Mouse (Mus musculus) liver, embryonic 14.5 days (tissue): ENCODE measurements around the gene Fgfr2. TPM values are rescaled to one million over a fixed set of nuclear protein-coding genes. Genes with fewer than 3 reads are reported as not detected.

Experiments used
- ATAC-seq: fragments of 200-750 bp; cut with Nextera tagmentation; 2 replicates; pipeline ENCODE4 v1.8.0; 2017; ENCODE audit warnings: moderate number of reproducible peaks, mild to moderate bottlenecking, moderate library complexity; ENCODE audit not compliant: insufficient read depth
- DNase-seq, 3 experiments: peaks; one replicate each; pipeline ENCODE4 v3.0.0-alpha.2; 2012 to 2013; ENCODE audit warnings: low read depth in 3 of 3, low spot score in 3 of 3
- H3K27ac ChIP-seq: fragments of 300-500 bp; sonication (generic); 2 replicates; pipeline ENCODE4 v1.5.1; 2014; ENCODE audit warnings: moderate library complexity, mild to moderate bottlenecking, control low read depth, inconsistent platforms
- H3K27me3 ChIP-seq: fragments of 300-500 bp; sonication (generic); 2 replicates; pipeline ENCODE4 v1.6.1; 2014; ENCODE audit warnings: mild to moderate bottlenecking, low read length, moderate library complexity; ENCODE audit not compliant: control insufficient read depth, insufficient read depth
- H3K36me3 ChIP-seq: fragments of 300-500 bp; sonication (generic); replicated peaks from 2 replicates; pipeline ENCODE4 v1.6.1; 2014; ENCODE audit warnings: low read depth; ENCODE audit not compliant: control insufficient read depth, insufficient read depth
- H3K4me1 ChIP-seq, 2 experiments: fragments of 200-500 bp in 1 of 2; fragments of 300-500 bp in 1 of 2; sonication (generic) in 1 of 2; replicated peaks; 2 replicates each; pipeline ENCODE4 v1.6.1; 2012 to 2014; ENCODE audit warnings: antibody characterized with exemption in 1 of 2, inconsistent platforms in 1 of 2, low read length in 1 of 2; ENCODE audit not compliant: control insufficient read depth in 2 of 2, insufficient read depth in 2 of 2
- H3K4me2 ChIP-seq: fragments of 300-500 bp; sonication (generic); 2 replicates; pipeline ENCODE4 v1.6.1; 2014; ENCODE audit warnings: low read depth, mild to moderate bottlenecking, control low read depth, moderate library complexity
- H3K4me3 ChIP-seq, 2 experiments: fragments of 200-500 bp in 1 of 2; fragments of 300-500 bp in 1 of 2; sonication (generic) in 1 of 2; 2 replicates each; pipeline ENCODE4 v1.5.1; 2012 to 2014; ENCODE audit warnings: low read depth in 2 of 2, low read length in 2 of 2, mild to moderate bottlenecking in 2 of 2, control low read depth in 1 of 2, inconsistent platforms in 1 of 2, moderate library complexity in 1 of 2; ENCODE audit not compliant: insufficient read depth in 1 of 2
- H3K9ac ChIP-seq: fragments of 300-500 bp; sonication (generic); replicated peaks from 2 replicates; pipeline ENCODE4 v1.6.1; 2014; ENCODE audit warnings: mild to moderate bottlenecking, control low read depth, moderate library complexity
- H3K9me3 ChIP-seq: fragments of 300-500 bp; sonication (generic); 2 replicates; pipeline ENCODE4 v1.6.1; 2016; ENCODE audit warnings: low read length, mixed read lengths; ENCODE audit not compliant: control insufficient read depth
- CTCF ChIP-seq: IDR thresholded peaks from 2 replicates; pipeline ENCODE4 v1.5.1; 2016; ENCODE audit warnings: antibody characterized with exemption, low read depth, control low read depth
- EP300 ChIP-seq: IDR thresholded peaks from 2 replicates; pipeline ENCODE4 v1.6.1; 2016; ENCODE audit warnings: antibody characterized with exemption, low read depth
- WGBS: fragments of 180-500 bp; shearing (Covaris S2); extraction: QIAGEN DNeasy Blood & Tissue Kit; methylation state at CpG from one replicate; pipeline ENCODE4 v1.1.7; 2014; ENCODE audit not compliant: insufficient replicate concordance; 5-methylcytosine and 5-hydroxymethylcytosine counted together
- polyA plus RNA-seq, 2 experiments: library from polyadenylated mRNA; depleted of rRNA in 1 of 2; stranded (reverse) in 1 of 2; unstranded in 1 of 2; fragments of >200 nt; fragmentation: Nextera tagmentation in 1 of 2; extraction: Ambion mirVana in 1 of 2; gene quantifications; 2 replicates each; pipeline versions ENCODE4 v1.2.1 to v1.2.3; 2012 to 2014

Fgfr2 gene
- polyA plus RNA-seq, 2 experiments: 7.9 to 8.8 TPM

DNA sequence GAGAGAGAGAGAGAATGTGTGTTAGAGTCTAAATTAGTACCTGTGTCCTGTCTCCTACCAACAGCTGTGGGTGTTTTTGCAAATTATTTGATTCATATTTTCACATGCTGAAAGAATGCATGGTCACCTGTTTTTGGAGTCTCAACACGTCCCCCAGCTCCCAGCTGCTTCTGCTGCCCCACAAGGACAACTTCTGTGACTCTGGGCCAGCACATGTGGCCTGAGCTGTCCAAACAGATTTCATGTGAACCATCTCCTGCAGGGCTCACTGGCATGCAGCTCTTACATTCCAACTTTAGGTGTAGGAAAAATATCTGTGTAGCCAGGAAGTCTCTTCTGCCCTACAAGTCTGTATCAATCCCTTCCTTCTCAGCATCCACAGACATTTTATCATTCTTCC, 2494.5 kb downstream of the Fgfr2 start:
- 0 out of 4 replicates have a peak, but pooled peaks cover 0 to 3% of the 10 kb centered on the region in 2 experiments for H3K4me1 ChIP-seq
- no peaks in the 10 kb centered on the region for H3K27me3 ChIP-seq
- H3K9me3 ChIP-seq: no peaks in the 10 kb centered on the region
- TF ChIP-seq EP300 (no peak), CTCF (no peak)
- H3K27ac ChIP-seq: no peak overlapping the region
- H3K9ac ChIP-seq: no peak overlapping the region
- DNase-seq: no peak
- ATAC-seq: no peak
- WGBS: 35% methylated on average over 1 of the region's 1 CpGs
- H3K36me3 ChIP-seq: no peaks in the 10 kb centered on the region
- no peak overlapping the region for H3K4me3 ChIP-seq
- no peak overlapping the region for H3K4me2 ChIP-seq

DNA sequence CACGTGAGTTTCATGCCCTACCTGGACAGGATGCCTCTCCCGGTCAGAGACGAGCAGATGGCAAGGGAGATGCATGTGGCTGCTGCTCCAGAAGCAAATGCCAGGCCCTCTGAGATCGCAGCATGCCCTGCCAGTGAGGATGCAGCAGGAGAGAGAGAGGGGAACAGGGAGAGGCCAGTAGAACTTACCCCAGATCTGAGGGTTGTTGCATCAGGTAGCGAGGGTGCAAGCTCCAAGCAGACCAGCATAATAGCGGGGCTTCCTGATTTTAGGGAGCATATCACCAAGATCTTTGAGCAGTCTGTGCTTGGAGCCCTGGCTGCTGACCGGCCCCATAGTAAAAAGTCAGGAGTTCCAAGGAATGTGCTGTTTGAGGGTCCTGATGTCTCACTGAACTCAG, 2497.8 kb downstream of the Fgfr2 start:
- TF ChIP-seq CTCF (no peak), EP300 (no peak)
- no peaks in the 10 kb centered on the region for H3K4me1 ChIP-seq
- H3K9me3 ChIP-seq: no peaks in the 10 kb centered on the region
- no peak overlapping the region for H3K9ac ChIP-seq
- H3K27ac ChIP-seq: no peak overlapping the region
- no peak overlapping the region for H3K4me3 ChIP-seq
- ATAC-seq (no peak), DNase-seq (no peak)
- H3K27me3 ChIP-seq: no peaks in the 10 kb centered on the region
- no peak overlapping the region for H3K4me2 ChIP-seq
- H3K36me3 ChIP-seq: no peaks in the 10 kb centered on the region
- 54% methylated on average over 7 of the region's 7 CpGs for WGBS

DNA sequence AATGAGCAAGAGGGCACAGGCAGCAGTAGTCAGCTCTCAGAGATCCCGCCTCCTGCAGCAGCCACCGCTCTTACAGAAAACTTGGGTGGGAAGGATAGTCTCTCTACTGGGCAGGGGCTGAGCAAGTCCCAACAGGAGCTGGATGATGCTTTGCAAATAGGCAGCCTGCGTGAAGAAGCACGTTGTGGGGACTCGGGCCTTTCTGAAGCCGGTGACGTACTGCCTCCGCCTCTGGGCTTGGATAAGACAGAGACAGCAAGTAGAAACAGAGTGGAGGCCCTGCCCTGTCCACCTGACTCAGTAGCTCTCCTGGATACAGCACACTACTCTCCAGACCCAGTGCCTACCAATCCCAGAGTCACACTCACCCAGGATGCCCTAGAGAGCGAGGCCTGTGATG, 2498.9 kb downstream of the Fgfr2 start:
- Histone ChIP-seq H3K9me3 (no peaks in the 10 kb centered on the region), H3K36me3 (no peaks in the 10 kb centered on the region), H3K4me2 (no peak overlapping the region), H3K27ac (no peak overlapping the region), H3K4me1 (no peaks in the 10 kb centered on the region), H3K27me3 (no peaks in the 10 kb centered on the region), H3K9ac (no peak overlapping the region), H3K4me3 (no peak overlapping the region)
- ATAC-seq (no peak), DNase-seq (no peak)
- no peak for TF ChIP-seq EP300
- TF ChIP-seq CTCF: no peak
- 71% methylated on average over 9 of the region's 9 CpGs for WGBS

DNA sequence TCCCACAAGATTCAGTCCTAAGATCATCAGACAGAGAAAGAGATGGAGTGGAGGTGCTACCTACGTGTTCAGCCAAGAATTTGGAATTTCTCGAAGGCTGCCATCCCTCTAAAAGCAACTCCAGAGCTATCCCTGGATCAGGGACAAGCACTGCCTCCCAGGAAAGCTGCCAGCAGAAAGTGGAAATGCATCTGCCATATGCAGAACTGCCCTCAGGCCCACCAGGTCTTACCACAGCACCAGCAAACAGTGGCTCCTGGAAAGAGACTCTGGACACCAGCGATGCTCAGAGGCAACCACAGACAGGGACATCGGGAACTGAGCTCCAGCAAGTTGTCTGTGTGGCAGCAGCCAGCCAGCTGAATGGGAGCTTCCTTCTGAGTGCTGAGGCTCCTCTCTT, 2500.8 kb downstream of the Fgfr2 start:
- no peak for ATAC-seq
- no peak for TF ChIP-seq CTCF
- TF ChIP-seq EP300: no peak
- Histone ChIP-seq H3K4me1 (no peaks in the 10 kb centered on the region), H3K9me3 (no peaks in the 10 kb centered on the region), H3K27me3 (no peaks in the 10 kb centered on the region), H3K36me3 (no peaks in the 10 kb centered on the region), H3K27ac (no peak overlapping the region), H3K9ac (no peak overlapping the region), H3K4me2 (no peak overlapping the region), H3K4me3 (no peak overlapping the region)
- no peak for DNase-seq
- 64% methylated on average over 4 of the region's 4 CpGs for WGBS

DNA sequence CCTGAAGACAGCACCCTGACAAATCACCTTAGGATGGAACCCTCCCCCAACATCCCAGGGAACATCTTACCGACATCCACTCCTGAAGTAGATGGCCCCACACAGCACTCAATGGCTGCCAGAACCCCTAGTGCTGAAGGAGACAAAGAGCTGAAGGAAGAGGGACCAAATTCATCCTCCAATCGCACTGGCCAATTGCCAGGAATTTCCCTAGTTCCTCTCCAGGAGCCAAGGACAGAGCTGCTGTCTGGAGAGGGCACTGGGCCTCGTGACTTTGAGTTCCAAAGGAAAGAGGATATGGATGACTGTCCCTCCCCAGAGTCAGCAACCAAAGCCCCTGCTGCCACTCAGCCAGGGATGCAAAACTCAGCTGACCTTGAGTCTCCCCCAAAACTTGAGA, 2501.2 kb downstream of the Fgfr2 start:
- Histone ChIP-seq H3K4me2 (no peak overlapping the region), H3K9ac (no peak overlapping the region), H3K36me3 (no peaks in the 10 kb centered on the region), H3K27ac (no peak overlapping the region), H3K27me3 (no peaks in the 10 kb centered on the region), H3K4me3 (no peak overlapping the region), H3K4me1 (no peaks in the 10 kb centered on the region), H3K9me3 (no peaks in the 10 kb centered on the region)
- TF ChIP-seq CTCF (no peak), EP300 (no peak)
- 41% methylated on average over 3 of the region's 3 CpGs for WGBS
- ATAC-seq (no peak), DNase-seq (no peak)

DNA sequence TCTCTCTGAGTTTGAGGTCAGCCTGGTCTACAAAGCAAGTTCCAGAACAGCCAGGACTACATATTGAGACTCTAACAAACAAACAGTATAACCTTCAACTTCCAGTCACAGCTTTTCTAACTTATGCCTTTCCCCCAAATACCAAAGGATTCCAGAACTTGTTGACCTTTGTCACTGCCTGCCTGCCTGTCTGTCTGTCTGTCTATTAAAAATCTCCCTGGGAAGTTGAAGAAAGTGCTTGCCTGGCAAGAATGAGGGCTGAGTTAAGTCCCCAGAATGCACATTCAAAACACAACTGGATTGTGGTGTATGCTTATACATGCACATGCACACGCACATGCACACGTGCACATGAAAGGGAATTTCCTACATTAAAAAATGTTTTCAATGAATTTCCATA, 2502.1 kb downstream of the Fgfr2 start:
- Histone ChIP-seq H3K4me2 (no peak overlapping the region), H3K27ac (no peak overlapping the region), H3K4me1 (no peaks in the 10 kb centered on the region), H3K36me3 (no peaks in the 10 kb centered on the region), H3K9me3 (no peaks in the 10 kb centered on the region), H3K27me3 (no peaks in the 10 kb centered on the region), H3K9ac (no peak overlapping the region), H3K4me3 (no peak overlapping the region)
- ATAC-seq (no peak), DNase-seq (no peak)
- TF ChIP-seq CTCF: no peak
- TF ChIP-seq EP300: no peak
- WGBS: 79% methylated on average over 2 of the region's 2 CpGs
